Mouse (Mus musculus) layer of hippocampus, adult 9-10 months (tissue): ENCODE data around the gene Scamp3.

ENCODE experiments used
- DNase-seq: peaks from one replicate; pipeline ENCODE4 v3.0.0; 2022; ENCODE audit warnings: low spot score

Gene Scamp3

GRCm38 (mm10) chr3:89163643-89164245 is 13.5 kb upstream of the Scamp3 start:
- no peak for DNase-seq

DNA sequence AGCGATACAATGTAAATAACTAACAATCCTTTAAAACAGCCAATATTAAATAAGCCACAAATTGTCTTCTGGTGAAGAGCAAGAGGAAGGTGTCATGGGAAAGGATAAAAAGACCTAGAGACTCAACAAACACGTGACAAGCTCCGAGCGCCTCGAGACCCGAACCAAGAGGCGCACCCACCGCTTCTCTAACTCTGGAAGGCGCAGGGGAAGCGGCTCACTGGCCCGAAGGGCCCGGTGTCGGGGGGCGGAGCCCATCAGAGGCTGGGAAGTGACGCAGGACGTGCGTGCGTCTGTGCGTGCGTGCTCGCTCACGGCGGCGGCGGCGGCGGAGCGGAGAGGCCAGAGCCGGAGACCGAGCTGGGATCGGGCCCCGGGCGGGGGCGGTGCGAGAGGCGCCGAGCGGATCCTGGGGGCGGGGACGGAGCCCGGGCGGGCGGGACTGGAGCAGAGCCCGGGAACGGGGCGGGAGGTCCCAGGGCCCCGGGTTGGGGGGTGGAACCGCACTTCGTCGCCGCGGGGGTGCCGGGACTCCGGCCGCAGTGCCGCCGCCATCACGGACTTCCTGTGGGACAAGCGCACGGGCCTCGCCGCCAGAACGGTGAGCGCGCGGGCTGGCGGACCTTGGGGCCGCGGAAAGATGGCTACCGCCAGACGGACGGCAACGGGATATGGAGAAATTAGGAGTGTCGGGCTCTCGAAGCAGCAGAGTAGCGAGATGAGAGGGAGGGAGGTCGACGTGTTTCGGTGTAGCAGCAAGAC is 12.6 kb upstream of the Scamp3 start, which contains the start of gene Clk2:
Gene Clk2, plus strand, starts transcription at position 290 of the 762 bp plus-strand sequence.
- DNase-seq, result peak; percentile 71

GRCm38 (mm10) chr3:89165268-89165870 is 11.9 kb upstream of the Scamp3 start:
- DNase-seq, result no peak

DNA sequence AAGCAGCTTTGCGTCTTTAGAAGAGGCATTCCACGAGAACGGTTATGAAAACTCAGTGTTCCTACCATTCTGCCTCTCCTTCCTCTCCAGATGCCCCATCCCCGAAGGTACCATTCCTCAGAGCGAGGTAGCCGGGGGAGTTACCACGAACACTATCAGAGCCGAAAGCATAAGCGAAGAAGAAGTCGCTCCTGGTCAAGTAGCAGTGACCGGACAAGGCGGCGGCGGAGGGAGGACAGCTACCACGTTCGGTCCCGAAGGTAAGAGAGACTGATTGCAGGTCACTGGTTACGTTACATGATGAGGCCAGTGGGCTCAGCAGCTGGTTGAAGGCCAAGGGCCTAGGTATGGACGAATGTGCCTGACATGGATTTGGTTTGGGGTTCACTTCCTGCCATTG is 10.3 kb upstream of the Scamp3 start:
- no peak for DNase-seq

DNA sequence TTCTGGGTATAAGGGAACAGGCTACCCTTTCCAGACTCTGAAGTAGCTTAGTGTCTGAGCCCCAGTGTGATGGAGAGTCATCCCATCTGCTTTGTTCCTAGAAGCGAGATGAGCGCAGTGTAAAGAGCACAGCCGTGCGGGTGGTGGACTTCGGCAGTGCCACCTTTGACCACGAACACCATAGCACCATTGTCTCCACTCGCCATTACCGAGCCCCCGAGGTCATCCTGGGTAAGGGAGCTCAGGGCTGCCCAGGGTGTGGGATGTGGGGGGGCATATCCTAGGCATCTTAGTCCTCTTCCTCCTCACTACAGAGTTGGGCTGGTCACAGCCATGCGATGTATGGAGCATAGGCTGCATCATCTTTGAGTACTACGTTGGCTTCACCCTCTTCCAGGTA is 2.4 kb upstream of the Scamp3 start:
- no peak for DNase-seq

GRCm38 (mm10) chr3:89175544-89175943 is 1.7 kb upstream of the Scamp3 start:
- DNase-seq, result no peak

- DNase-seq, result no peak
These were observed 852 bp upstream of the Scamp3 start for GRCm38 (mm10) chr3:89176421-89176820.

GRCm38 (mm10) chr3:89178107-89178385 is 773 bp downstream of the Scamp3 start:
- no peak for DNase-seq

GRCm38 (mm10) chr3:89179056-89179455 is 1.8 kb downstream of the Scamp3 start:
- DNase-seq, result no peak

DNA sequence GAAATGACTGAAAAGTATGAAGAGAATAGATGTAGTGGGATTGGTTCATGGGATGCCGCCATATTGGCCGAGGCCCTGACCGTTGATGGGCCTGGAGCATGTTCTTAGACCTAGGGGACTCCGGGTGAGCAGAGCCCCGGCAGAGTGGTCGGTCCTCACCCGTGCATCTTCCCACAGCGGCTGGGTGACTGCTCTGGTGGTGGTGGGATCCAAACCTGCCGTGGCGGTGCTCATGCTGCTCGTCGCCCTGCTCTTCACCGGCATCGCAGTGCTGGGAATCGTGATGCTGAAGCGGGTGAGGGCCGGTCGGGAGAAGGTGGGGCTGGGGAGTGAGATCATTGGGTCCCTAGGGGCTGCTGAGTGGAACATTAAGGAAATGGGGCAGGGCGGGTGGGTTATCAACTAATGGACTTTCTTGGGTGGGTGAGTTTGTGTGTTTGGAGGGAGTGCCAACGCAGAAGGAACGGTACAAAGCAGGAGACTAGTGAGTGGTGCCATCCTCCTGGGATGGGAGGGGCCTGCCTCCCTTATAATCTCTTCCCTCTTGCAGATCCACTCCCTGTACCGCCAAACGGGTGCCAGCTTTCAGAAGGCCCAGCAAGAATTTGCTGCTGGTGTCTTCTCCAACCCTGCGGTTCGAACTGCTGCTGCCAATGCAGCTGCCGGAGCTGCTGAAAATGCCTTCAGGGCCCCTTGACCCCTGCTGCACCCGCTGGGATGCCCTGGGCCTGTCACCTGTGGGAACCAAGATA is 4.7 kb downstream of the Scamp3 start:
- no peak for DNase-seq

DNA sequence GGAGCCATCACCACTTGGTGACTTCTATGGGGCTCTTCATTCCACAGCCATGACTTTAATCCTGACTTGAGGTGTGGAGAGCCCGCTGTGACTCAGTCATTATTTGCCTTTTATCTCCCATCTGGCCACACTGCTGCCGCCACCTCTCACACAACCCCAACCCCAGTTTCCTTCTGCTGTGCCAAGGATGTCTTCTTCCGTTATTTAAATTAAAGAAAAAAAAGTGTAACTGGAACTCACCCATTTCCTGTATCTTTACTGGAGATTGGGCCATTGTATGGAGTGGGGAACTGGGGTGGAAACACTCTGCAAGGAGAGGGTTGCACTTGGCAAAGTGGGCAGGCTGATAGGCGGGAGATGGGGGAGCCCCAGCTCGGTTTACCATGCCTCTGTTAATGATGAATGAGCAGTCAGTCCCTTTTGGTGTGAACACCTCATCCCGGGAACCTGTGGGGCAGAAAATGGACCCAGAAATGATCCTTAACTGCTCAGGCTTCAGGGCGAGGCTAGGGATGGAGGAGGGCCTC is 5.3 kb downstream of the Scamp3 start:
- no peak for DNase-seq

DNA sequence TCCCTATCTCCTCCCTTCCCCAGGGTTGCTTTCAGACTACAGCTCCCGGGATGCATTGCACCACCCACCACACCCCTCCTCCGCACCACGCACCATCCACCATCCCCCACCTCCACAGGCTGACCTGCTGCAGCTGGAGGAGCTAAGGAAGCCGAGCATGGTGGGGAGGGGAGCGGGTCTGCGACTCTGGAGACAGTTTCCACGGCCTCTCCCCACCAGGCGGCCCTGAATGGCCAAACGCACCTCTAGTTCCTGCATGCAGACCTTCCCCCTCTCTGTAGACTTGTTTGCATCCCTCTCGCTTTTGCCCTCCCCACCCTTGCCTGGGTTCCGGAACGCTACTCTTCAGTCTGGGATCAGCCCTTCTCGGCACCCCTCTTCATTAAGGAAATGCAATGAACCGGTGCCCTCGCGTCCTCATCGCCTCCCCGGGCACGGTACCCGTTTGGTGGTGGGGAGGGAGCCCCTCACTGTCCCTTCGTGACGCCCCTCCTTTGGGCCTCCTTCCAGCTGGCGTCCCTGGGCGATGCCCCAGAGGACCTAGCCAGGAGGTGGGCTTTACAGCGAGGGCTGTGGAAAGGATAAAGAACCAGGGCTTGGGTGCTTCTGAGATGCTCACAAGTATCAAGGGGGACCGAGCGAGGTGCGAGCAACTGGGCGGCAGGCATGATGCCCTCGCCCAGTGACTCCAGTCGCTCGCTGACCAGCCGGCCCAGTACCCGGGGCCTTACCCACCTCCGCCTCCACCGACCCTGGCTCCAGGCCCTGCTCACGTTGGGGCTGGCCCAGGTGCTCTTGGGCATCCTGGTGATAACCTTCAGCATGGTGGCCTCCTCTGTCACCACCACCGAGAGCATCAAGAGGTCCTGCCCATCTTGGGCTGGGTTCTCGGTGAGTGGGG is 6.0 kb downstream of the Scamp3 start, which contains the start of gene Fam189b:
Gene Fam189b, plus strand, starts transcription at position 86 of the 901 bp plus-strand sequence.
- DNase-seq, result peak; percentile 76

DNA sequence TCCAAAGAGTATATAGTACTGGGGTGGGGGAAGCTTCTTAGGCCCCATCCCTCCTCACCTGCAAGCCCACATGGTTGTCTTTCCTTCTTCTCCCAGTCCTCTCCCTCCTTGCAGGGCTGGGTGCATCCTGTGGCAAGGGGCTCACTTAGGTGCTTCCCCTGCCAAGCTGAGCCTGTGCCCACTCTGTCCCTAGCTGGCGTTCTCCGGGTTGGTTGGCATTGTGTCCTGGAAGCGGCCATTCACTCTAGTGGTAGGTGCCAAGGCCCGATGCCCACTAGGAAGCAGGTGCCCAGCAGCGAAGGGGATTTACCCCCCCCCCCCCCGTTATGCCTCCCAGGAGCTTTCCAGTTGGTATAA is 6.7 kb downstream of the Scamp3 start:
- DNase-seq, result no peak

DNA sequence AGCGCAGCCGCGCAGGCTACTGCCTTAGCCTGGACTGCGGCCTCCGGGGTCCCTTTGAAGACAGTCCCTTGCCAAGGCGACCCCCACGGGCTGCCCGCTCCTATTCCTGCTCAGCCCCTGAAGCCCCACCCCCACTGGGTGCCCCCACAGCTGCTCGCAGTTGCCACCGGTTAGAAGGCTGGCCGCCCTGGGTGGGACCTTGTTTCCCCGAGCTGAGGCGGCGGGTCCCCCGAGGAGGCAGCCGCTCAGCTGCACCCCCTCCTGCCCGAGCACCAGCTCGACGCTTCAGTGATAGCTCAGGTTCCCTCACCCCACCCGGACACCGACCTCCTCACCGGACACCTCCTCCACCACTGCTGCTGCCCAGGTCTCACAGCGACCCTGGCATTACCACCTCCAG is 9.9 kb downstream of the Scamp3 start:
- no peak for DNase-seq

DNA sequence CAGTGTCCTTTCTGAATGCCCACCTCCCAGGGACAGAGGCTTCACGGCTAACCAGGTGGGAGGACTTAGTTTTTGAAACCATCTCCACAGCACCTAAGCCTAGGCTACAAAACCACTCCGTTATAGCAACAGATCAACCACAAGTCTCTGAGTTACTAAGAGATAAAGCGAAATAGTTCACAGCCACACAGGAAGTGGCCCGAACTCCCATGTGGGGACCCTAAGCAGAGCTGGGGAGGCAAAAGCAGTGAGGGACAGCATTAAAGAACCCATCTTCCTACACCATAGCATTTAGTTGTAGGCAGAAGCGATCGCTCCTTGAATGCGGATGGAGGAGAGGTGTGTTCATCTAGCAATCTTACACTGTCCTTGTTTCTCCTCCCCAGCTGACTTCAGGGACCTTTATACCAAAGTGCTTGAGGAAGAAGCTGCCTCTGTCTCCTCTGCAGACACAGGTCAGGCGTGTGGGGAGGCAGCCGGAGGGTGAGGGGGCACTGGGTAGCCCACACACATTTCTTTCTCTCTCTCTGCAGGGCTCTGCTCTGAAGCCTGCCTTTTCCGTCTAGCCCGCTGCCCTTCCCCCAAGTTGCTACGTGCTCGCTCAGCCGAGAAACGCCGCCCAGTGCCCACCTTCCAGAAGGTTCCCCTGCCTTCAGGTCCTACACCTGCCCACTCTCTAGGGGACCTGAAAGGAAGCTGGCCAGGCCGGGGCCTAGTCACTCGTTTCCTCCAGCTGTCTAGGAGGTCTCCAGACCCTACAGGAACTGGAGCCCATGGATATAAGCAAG is 10.6 kb downstream of the Scamp3 start:
- DNase-seq, result no peak

GRCm38 (mm10) chr3:89188478-89188875 is 11.2 kb downstream of the Scamp3 start:
- DNase-seq, result no peak

- no peak for DNase-seq
These were observed 13.2 kb downstream of the Scamp3 start for GRCm38 (mm10) chr3:89190436-89190835.

DNA sequence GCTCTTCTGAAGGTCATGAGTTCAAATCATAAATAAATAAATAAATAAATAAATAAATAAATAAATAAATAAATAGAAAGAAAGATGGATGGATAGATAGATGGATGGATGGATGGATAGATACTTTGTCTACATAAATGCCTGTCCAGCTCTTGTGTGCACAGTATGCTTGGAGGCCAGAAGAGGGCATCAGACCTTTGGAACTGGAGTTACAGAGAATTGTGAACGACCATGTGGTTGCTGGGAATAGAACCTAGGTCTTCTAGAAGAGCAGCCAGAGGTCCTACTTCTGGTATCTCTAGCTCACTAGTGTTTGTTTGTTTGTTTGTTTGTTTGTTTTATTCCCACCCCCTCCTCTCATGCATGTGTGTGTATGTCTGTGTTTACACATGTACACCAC is 16.1 kb downstream of the Scamp3 start:
- DNase-seq, result no peak

- DNase-seq, result no peak
These were observed 16.6 kb downstream of the Scamp3 start for GRCm38 (mm10) chr3:89193853-89194252.

GRCm38 (mm10) chr3:89195979-89196877 is 19.0 kb downstream of the Scamp3 start:
- peak; percentile 68 for DNase-seq
